Mouse (Mus musculus) embryo, embryonic 11 days (tissue): ENCODE results near the gene Cntn6.

Experiments used
- DNase-seq: peaks from one replicate; pipeline ENCODE4 v3.0.0-alpha.2; 2015

Gene Cntn6

GRCm38 (mm10) chr6:104492490-104493431 lies at the start of gene Cntn6:
Gene Cntn6, plus strand, starts transcription at chr6:104492790.
- DNase-seq = peak; percentile 52

GRCm38 (mm10) chr6:104443731-104444130 lies 48.9 kb upstream of the Cntn6 start:
- DNase-seq = no peak

- no peak for DNase-seq
Measured at GRCm38 (mm10) chr6:104470706-104471105, 21.9 kb upstream of the Cntn6 start.

- DNase-seq = peak; percentile 34
Measured at GRCm38 (mm10) chr6:104479242-104479641, 13.3 kb upstream of the Cntn6 start.

DNA sequence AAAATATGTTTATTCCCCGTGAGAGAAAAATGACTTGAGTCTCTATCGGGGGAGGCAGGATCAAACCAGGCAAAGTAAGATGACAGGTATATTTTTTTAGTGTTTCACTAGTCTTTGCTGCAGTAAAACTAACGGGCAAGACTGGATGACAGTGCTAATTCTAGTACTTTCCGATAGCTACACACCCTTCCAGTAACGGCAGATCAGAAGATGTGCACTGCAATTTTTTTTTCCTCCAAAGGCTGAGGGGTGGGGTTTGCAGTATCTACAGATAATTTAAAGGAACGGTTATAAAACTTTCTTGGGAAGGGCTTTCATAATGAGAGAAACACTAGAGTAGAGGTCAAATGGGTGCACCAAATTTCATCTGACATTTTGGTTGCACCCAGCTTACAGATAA lies 869 bp downstream of the Cntn6 start:
- no peak for DNase-seq

DNA sequence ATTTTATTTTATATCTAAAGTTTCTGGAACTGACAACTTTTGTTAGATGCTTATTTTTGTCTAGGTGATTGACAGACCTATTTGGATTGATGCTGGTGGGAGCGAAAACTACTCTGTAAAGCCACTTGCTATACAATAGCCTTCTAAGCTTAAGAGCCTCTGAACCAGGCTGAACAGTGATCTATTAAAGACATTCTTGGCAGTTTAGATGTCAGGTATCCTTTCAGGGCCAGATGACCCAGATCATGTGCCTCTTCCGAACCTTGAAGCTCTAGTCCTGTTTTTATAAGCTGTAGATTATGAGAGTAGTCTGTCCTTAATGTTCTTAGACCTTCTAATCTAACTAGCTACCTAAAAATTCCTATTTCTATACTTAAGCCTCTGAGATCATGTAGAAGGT lies 3.2 kb downstream of the Cntn6 start:
- DNase-seq = no peak

GRCm38 (mm10) chr6:104563993-104564392 lies 71.4 kb downstream of the Cntn6 start:
- no peak for DNase-seq

- no peak for DNase-seq
Measured at GRCm38 (mm10) chr6:104569564-104569963, 77.0 kb downstream of the Cntn6 start.

GRCm38 (mm10) chr6:104588028-104588427 lies 95.4 kb downstream of the Cntn6 start:
- DNase-seq = no peak

- DNase-seq = no peak
Measured at GRCm38 (mm10) chr6:104600838-104601397, 108.3 kb downstream of the Cntn6 start.

- no peak for DNase-seq
Measured at GRCm38 (mm10) chr6:104602894-104603293, 110.3 kb downstream of the Cntn6 start.

DNA sequence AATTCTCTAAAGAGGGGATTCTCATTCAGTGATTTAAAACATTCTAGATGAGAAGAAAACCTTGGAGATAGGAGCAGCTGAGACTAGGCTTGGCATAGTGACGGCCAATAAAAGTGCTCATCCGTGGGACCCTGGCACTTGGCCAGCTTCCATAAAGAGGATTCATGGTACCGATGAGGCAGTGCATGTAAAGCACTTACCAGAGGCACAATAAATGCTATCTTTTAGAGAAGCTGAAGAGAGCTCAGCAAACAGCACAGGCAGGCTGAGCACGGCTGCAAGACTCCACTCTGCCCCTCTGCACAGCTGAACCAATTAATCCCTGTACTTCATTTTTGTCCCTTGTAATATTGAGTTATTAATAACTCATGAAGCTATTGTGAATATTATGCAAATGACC lies 110.8 kb downstream of the Cntn6 start:
- DNase-seq = no peak

DNA sequence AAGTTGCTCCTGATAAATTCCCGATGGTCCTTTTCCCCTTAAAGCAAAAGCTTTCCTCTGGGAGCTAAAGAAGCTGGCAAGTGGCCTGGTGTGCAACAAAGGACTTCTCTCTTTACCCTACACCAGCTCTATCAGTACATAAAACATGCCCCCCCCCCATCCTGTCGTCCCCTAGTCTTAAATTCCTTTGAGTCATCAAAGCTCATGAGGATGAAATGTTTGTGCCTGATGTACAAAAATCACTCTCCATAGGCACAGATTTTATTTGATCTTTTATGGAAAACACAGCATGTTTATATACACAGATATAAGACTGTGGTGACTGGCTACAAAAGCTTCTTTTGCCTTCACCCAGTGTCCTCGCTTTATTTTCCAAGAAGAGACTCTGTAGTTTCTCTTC lies 112.6 kb downstream of the Cntn6 start:
- no peak for DNase-seq

- DNase-seq = no peak
Measured at GRCm38 (mm10) chr6:104653518-104653917, 160.9 kb downstream of the Cntn6 start.

- DNase-seq = no peak
Measured at GRCm38 (mm10) chr6:104668701-104669100, 176.1 kb downstream of the Cntn6 start.

GRCm38 (mm10) chr6:104674249-104674648 lies 181.7 kb downstream of the Cntn6 start:
- no peak for DNase-seq

- no peak for DNase-seq
Measured at GRCm38 (mm10) chr6:104679809-104680495, 187.4 kb downstream of the Cntn6 start.

- DNase-seq = no peak
Measured at GRCm38 (mm10) chr6:104687980-104688379, 195.4 kb downstream of the Cntn6 start.

- no peak for DNase-seq
Measured at GRCm38 (mm10) chr6:104688439-104689125, 196.0 kb downstream of the Cntn6 start.

- DNase-seq = no peak
Measured at GRCm38 (mm10) chr6:104728571-104728970, 236.0 kb downstream of the Cntn6 start.

DNA sequence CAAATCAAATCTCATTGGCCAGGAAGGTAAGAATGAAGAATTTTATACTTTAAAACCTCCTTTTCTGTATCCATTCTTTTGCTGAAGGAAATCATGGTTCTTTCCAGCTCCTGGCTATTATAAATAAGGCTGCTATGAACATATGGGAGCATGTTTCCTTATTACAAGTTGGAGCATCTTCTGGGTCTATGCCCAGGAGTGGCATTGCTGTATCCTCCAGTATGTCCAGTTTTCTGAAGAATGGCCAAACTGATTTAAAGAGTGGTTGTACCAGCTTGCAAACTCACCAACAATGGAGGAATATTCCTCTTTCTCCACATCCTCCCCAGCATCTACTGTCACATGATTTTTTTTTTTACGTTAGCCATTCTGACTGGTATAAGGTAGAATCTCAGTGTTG lies 241.7 kb downstream of the Cntn6 start:
- DNase-seq = no peak

- no peak for DNase-seq
Measured at GRCm38 (mm10) chr6:104738999-104739398, 246.4 kb downstream of the Cntn6 start.

GRCm38 (mm10) chr6:104758125-104758524 lies 265.5 kb downstream of the Cntn6 start:
- DNase-seq = no peak
